Mouse (Mus musculus) neural tube, embryonic 13.5 days (tissue): Measurements from ENCODE around the gene Sap25. TPM values are rescaled to one million over a fixed set of nuclear protein-coding genes. Genes with fewer than 3 reads are reported as not detected.

Experiments
- ATAC-seq: fragments of 200-750 bp; cut with Nextera tagmentation; 2 replicates; pipeline ENCODE4 v1.8.0; 2017; ENCODE audit warnings: low read depth, mild to moderate bottlenecking, moderate TSS enrichment, moderate library complexity
- H3K27ac ChIP-seq: fragments of 300-500 bp; sonication (generic); replicated peaks from 2 replicates; pipeline ENCODE4 v1.5.1; 2015; ENCODE audit warnings: moderate library complexity, mild to moderate bottlenecking, inconsistent platforms
- H3K27me3 ChIP-seq: fragments of 300-500 bp; sonication (generic); 2 replicates; pipeline ENCODE4 v1.6.1; 2015; ENCODE audit warnings: mild to moderate bottlenecking, inconsistent platforms
- H3K36me3 ChIP-seq: fragments of 300-500 bp; sonication (generic); 2 replicates; pipeline ENCODE4 v1.6.1; 2015; ENCODE audit warnings: mild to moderate bottlenecking, inconsistent platforms
- H3K4me1 ChIP-seq: fragments of 300-500 bp; sonication (generic); replicated peaks from 2 replicates; pipeline ENCODE4 v1.6.1; 2015; ENCODE audit warnings: inconsistent platforms
- H3K4me2 ChIP-seq: fragments of 300-500 bp; sonication (generic); 2 replicates; pipeline ENCODE4 v1.6.1; 2015; ENCODE audit warnings: inconsistent platforms, mild to moderate bottlenecking, moderate library complexity
- H3K4me3 ChIP-seq: fragments of 300-500 bp; sonication (generic); 2 replicates; pipeline ENCODE4 v1.5.1; 2015; ENCODE audit warnings: mild to moderate bottlenecking, inconsistent platforms
- H3K9ac ChIP-seq: fragments of 300-500 bp; sonication (generic); 2 replicates; pipeline ENCODE4 v1.6.1; 2015; ENCODE audit warnings: moderate library complexity, mild to moderate bottlenecking, inconsistent platforms
- H3K9me3 ChIP-seq: fragments of 300-500 bp; sonication (generic); 2 replicates; pipeline ENCODE4 v1.6.1; 2016; ENCODE audit warnings: inconsistent platforms
- WGBS: fragments of 180-500 bp; shearing (Covaris S2); methylation state at CpG from one replicate; pipeline ENCODE4 v1.1.7; 2015; 5-methylcytosine and 5-hydroxymethylcytosine counted together
- polyA plus RNA-seq: library from polyadenylated mRNA; unstranded; fragments of >200 nt; fragmentation: Nextera tagmentation; extraction: Ambion mirVana; gene quantifications from 2 replicates; pipeline ENCODE4 v1.2.1, GENCODE M21; 2015

Gene Sap25
- polyA plus RNA-seq, 1 experiment from 2014 or later: 5.6 TPM

- no peaks in the 10 kb centered on the region for H3K27me3 ChIP-seq
- peaks cover 23% of the 10 kb centered on the region for H3K4me1 ChIP-seq
- H3K9me3 ChIP-seq: no peaks in the 10 kb centered on the region
- H3K4me3 ChIP-seq: no peak overlapping the region
- H3K9ac ChIP-seq: peak overlapping the region; percentile 55
- H3K4me2 ChIP-seq: no peak overlapping the region
- ATAC-seq: 0 out of 2 replicates have a peak, but pooled peaks have one; percentile 15
- WGBS: 39% methylated on average over 9 of the region's 9 CpGs
- peak overlapping the region; percentile 69 for H3K27ac ChIP-seq
- peaks cover 18% of the 10 kb centered on the region for H3K36me3 ChIP-seq
Observed at GRCm38 (mm10) chr5:137671443-137672240, 30.5 kb downstream of the Sap25 start.

- Histone ChIP-seq H3K4me3 (no peak overlapping the region), H3K9ac (0 out of 2 replicates have a peak overlapping the region, but pooled peaks have one; percentile 55), H3K27ac (peak overlapping the region; percentile 69), H3K4me2 (no peak overlapping the region), H3K9me3 (no peaks in the 10 kb centered on the region), H3K27me3 (no peaks in the 10 kb centered on the region), H3K36me3 (peaks cover 15% of the 10 kb centered on the region), H3K4me1 (peaks cover 23% of the 10 kb centered on the region)
- WGBS: 77% methylated on average over 5 of the region's 5 CpGs
- no peak for ATAC-seq
Observed at GRCm38 (mm10) chr5:137672361-137672760, 31.2 kb downstream of the Sap25 start.

GRCm38 (mm10) chr5:137673015-137673414 lies 31.9 kb downstream of the Sap25 start:
- Histone ChIP-seq H3K27ac (no peak overlapping the region), H3K9me3 (no peaks in the 10 kb centered on the region), H3K4me2 (no peak overlapping the region), H3K36me3 (peaks cover 10% of the 10 kb centered on the region), H3K4me3 (no peak overlapping the region), H3K4me1 (peaks cover 23% of the 10 kb centered on the region), H3K27me3 (no peaks in the 10 kb centered on the region), H3K9ac (no peak overlapping the region)
- ATAC-seq: no peak
- WGBS: 91% methylated on average over 6 of the region's 6 CpGs

- Histone ChIP-seq H3K4me3 (no peak overlapping the region), H3K4me2 (no peak overlapping the region), H3K9ac (no peak overlapping the region), H3K27ac (no peak overlapping the region), H3K36me3 (peaks cover 10% of the 10 kb centered on the region), H3K27me3 (no peaks in the 10 kb centered on the region), H3K9me3 (no peaks in the 10 kb centered on the region), H3K4me1 (peaks cover 23% of the 10 kb centered on the region)
- 94% methylated on average over 8 of the region's 8 CpGs for WGBS
- ATAC-seq: no peak
Observed at GRCm38 (mm10) chr5:137674786-137675185, 33.7 kb downstream of the Sap25 start.

- H3K27me3 ChIP-seq: no peaks in the 10 kb centered on the region
- ATAC-seq: no peak
- H3K4me1 ChIP-seq: peaks cover 9% of the 10 kb centered on the region
- 97% methylated on average over 8 of the region's 8 CpGs for WGBS
- peaks cover 10% of the 10 kb centered on the region for H3K36me3 ChIP-seq
- H3K9ac ChIP-seq: no peak overlapping the region
- H3K9me3 ChIP-seq: no peaks in the 10 kb centered on the region
- no peak overlapping the region for H3K4me2 ChIP-seq
- no peak overlapping the region for H3K4me3 ChIP-seq
- no peak overlapping the region for H3K27ac ChIP-seq
Observed at GRCm38 (mm10) chr5:137677859-137678258, 36.7 kb downstream of the Sap25 start.

GRCm38 (mm10) chr5:137678736-137679135 lies 37.6 kb downstream of the Sap25 start:
- Histone ChIP-seq H3K36me3 (peaks cover 10% of the 10 kb centered on the region), H3K9me3 (no peaks in the 10 kb centered on the region), H3K4me1 (peaks cover 18% of the 10 kb centered on the region), H3K27ac (no peak overlapping the region), H3K4me2 (no peak overlapping the region), H3K9ac (no peak overlapping the region), H3K27me3 (no peaks in the 10 kb centered on the region), H3K4me3 (no peak overlapping the region)
- 85% methylated on average over 3 of the region's 3 CpGs for WGBS
- ATAC-seq: no peak

- Histone ChIP-seq H3K27ac (no peak overlapping the region), H3K36me3 (peaks cover 10% of the 10 kb centered on the region), H3K9me3 (no peaks in the 10 kb centered on the region), H3K4me2 (no peak overlapping the region), H3K4me1 (peaks cover 21% of the 10 kb centered on the region), H3K27me3 (no peaks in the 10 kb centered on the region), H3K9ac (no peak overlapping the region), H3K4me3 (no peak overlapping the region)
- WGBS: 87% methylated on average over 4 of the region's 4 CpGs
- ATAC-seq: no peak
Observed at GRCm38 (mm10) chr5:137679726-137680125, 38.6 kb downstream of the Sap25 start.

- peaks cover 24% of the 10 kb centered on the region for H3K4me1 ChIP-seq
- no peak for ATAC-seq
- no peaks in the 10 kb centered on the region for H3K36me3 ChIP-seq
- H3K9ac ChIP-seq: peak overlapping the region; percentile 45; the same call in 1 of the 2 replicates
- peak overlapping the region; percentile 88 for H3K4me2 ChIP-seq
- H3K27ac ChIP-seq: no peak overlapping the region
- H3K9me3 ChIP-seq: no peaks in the 10 kb centered on the region
- H3K4me3 ChIP-seq: no peak overlapping the region
- H3K27me3 ChIP-seq: no peaks in the 10 kb centered on the region
- WGBS: 70% methylated on average over 6 of the region's 6 CpGs
Observed at GRCm38 (mm10) chr5:137682526-137682925, 41.4 kb downstream of the Sap25 start.

GRCm38 (mm10) chr5:137683388-137684293 lies 42.5 kb downstream of the Sap25 start:
- H3K27me3 ChIP-seq: no peaks in the 10 kb centered on the region
- no peaks in the 10 kb centered on the region for H3K36me3 ChIP-seq
- 15% methylated on average over 28 of the region's 28 CpGs for WGBS
- peak; percentile 16; the same call in 1 of the 2 replicates for ATAC-seq
- peak overlapping the region; percentile 84 for H3K27ac ChIP-seq
- H3K9ac ChIP-seq: peak overlapping the region; percentile 82
- peaks cover 24% of the 10 kb centered on the region for H3K4me1 ChIP-seq
- H3K4me2 ChIP-seq: peak overlapping the region; percentile 88
- H3K4me3 ChIP-seq: peak overlapping the region; percentile 80
- H3K9me3 ChIP-seq: no peaks in the 10 kb centered on the region

GRCm38 (mm10) chr5:137684294-137685123 lies 43.4 kb downstream of the Sap25 start, which contains the start of gene Agfg2:
Agfg2 (minus strand) TSS chr5:137684726.
- Histone ChIP-seq H3K4me2 (peak within 1 kb of the TSS; percentile 88), H3K36me3 (no peaks in the 10 kb centered on the region), H3K4me3 (peak within 1 kb of the TSS; percentile 80), H3K9me3 (no peaks in the 10 kb centered on the region), H3K27ac (peak within 1 kb of the TSS; percentile 84), H3K9ac (peak within 1 kb of the TSS; percentile 82), H3K27me3 (no peaks in the 10 kb centered on the region), H3K4me1 (peaks cover 24% of the 10 kb centered on the region)
- under 1% methylated on average over 60 of the region's 62 CpGs for WGBS
- peak; percentile 99 for ATAC-seq

- Histone ChIP-seq H3K36me3 (no peaks in the 10 kb centered on the region), H3K4me3 (no peak overlapping the region), H3K27ac (no peak overlapping the region), H3K27me3 (no peaks in the 10 kb centered on the region), H3K9me3 (no peaks in the 10 kb centered on the region), H3K4me2 (no peak overlapping the region), H3K4me1 (peaks cover 24% of the 10 kb centered on the region), H3K9ac (no peak overlapping the region)
- ATAC-seq: no peak
- WGBS: 88% methylated on average over 3 of the region's 3 CpGs
Observed at GRCm38 (mm10) chr5:137685653-137686052, 44.5 kb downstream of the Sap25 start.
